Mouse (Mus musculus): ENCODE results near the gene Adam15. TPM values are rescaled to one million over a fixed set of nuclear protein-coding genes. Genes with fewer than 3 reads are reported as not detected.

Gene Adam15
- polyA plus RNA-seq, 1 experiment from 2014 or later = 108 TPM

GRCm38 (mm10) chr3:89296761-89297396 lies 52.9 kb downstream of the Adam15 start:
- no peak overlapping the region for H3K9ac ChIP-seq (replicated peaks; ENCODE audit: low read length)
- H3K27ac ChIP-seq (ENCODE audit: low read length) = no peak overlapping the region
- H3K4me2 ChIP-seq (replicated peaks; ENCODE audit: low read depth, low read length) = no peak overlapping the region
- H3K9me3 ChIP-seq (ENCODE audit: low read length) = no peaks in the 10 kb centered on the region
- ATAC-seq (ENCODE audit: low FRiP score, low TSS enrichment) = no peak
- H3K4me1 ChIP-seq (ENCODE audit: insufficient read depth, low read length) = peaks cover 12% of the 10 kb centered on the region
- 78% methylated on average over 11 of the region's 11 CpGs for WGBS
- H3K36me3 ChIP-seq (ENCODE audit: insufficient read depth, low read length) = no peaks in the 10 kb centered on the region
- H3K4me3 ChIP-seq (ENCODE audit: low read length) = no peak overlapping the region
- no peaks in the 10 kb centered on the region for H3K27me3 ChIP-seq (ENCODE audit: insufficient read depth, low read length)

- no peaks in the 10 kb centered on the region for H3K36me3 ChIP-seq (ENCODE audit: insufficient read depth, low read length)
- no peaks in the 10 kb centered on the region for H3K9me3 ChIP-seq (ENCODE audit: low read length)
- H3K4me1 ChIP-seq (ENCODE audit: insufficient read depth, low read length) = peaks cover 12% of the 10 kb centered on the region
- no peak overlapping the region for H3K4me3 ChIP-seq (ENCODE audit: low read length)
- H3K27ac ChIP-seq (ENCODE audit: low read length) = no peak overlapping the region
- H3K9ac ChIP-seq (replicated peaks; ENCODE audit: low read length) = no peak overlapping the region
- no peak overlapping the region for H3K4me2 ChIP-seq (replicated peaks; ENCODE audit: low read depth, low read length)
- WGBS = 82% methylated on average over 8 of the region's 8 CpGs
- no peak for ATAC-seq (ENCODE audit: low FRiP score, low TSS enrichment)
- H3K27me3 ChIP-seq (ENCODE audit: insufficient read depth, low read length) = no peaks in the 10 kb centered on the region
Measured at GRCm38 (mm10) chr3:89295685-89296230, 54.0 kb downstream of the Adam15 start.

GRCm38 (mm10) chr3:89294195-89294594 lies 55.6 kb downstream of the Adam15 start:
- H3K36me3 ChIP-seq (ENCODE audit: insufficient read depth, low read length) = no peaks in the 10 kb centered on the region
- H3K4me2 ChIP-seq (replicated peaks; ENCODE audit: low read depth, low read length) = no peak overlapping the region
- no peak overlapping the region for H3K27ac ChIP-seq (ENCODE audit: low read length)
- ATAC-seq (ENCODE audit: low FRiP score, low TSS enrichment) = no peak
- 69% methylated on average over 5 of the region's 5 CpGs for WGBS
- peaks cover under 1% of the 10 kb centered on the region for H3K4me1 ChIP-seq (ENCODE audit: insufficient read depth, low read length)
- no peaks in the 10 kb centered on the region for H3K27me3 ChIP-seq (ENCODE audit: insufficient read depth, low read length)
- no peaks in the 10 kb centered on the region for H3K9me3 ChIP-seq (ENCODE audit: low read length)
- no peak overlapping the region for H3K4me3 ChIP-seq (ENCODE audit: low read length)
- no peak overlapping the region for H3K9ac ChIP-seq (replicated peaks; ENCODE audit: low read length)

GRCm38 (mm10) chr3:89293247-89293918 lies 56.4 kb downstream of the Adam15 start:
- H3K4me2 ChIP-seq (replicated peaks; ENCODE audit: low read depth, low read length) = no peak overlapping the region
- H3K9me3 ChIP-seq (ENCODE audit: low read length) = no peaks in the 10 kb centered on the region
- H3K4me3 ChIP-seq (ENCODE audit: low read length) = no peak overlapping the region
- no peak for ATAC-seq (ENCODE audit: low FRiP score, low TSS enrichment)
- 88% methylated on average over 11 of the region's 11 CpGs for WGBS
- no peak overlapping the region for H3K9ac ChIP-seq (replicated peaks; ENCODE audit: low read length)
- no peak overlapping the region for H3K27ac ChIP-seq (ENCODE audit: low read length)
- no peaks in the 10 kb centered on the region for H3K27me3 ChIP-seq (ENCODE audit: insufficient read depth, low read length)
- H3K4me1 ChIP-seq (ENCODE audit: insufficient read depth, low read length) = peaks cover 7% of the 10 kb centered on the region; the same call in 1 of the 2 replicates
- no peaks in the 10 kb centered on the region for H3K36me3 ChIP-seq (ENCODE audit: insufficient read depth, low read length)

- Histone ChIP-seq H3K4me3 (ENCODE audit: low read length) (no peak overlapping the region), H3K27me3 (ENCODE audit: insufficient read depth, low read length) (no peaks in the 10 kb centered on the region), H3K4me2 (replicated peaks; ENCODE audit: low read depth, low read length) (no peak overlapping the region), H3K36me3 (ENCODE audit: insufficient read depth, low read length) (no peaks in the 10 kb centered on the region), H3K9ac (replicated peaks; ENCODE audit: low read length) (no peak overlapping the region), H3K9me3 (ENCODE audit: low read length) (no peaks in the 10 kb centered on the region), H3K4me1 (ENCODE audit: insufficient read depth, low read length) (peaks cover 14% of the 10 kb centered on the region; the same call in 1 of the 2 replicates), H3K27ac (ENCODE audit: low read length) (no peak overlapping the region)
- 66% methylated on average over 5 of the region's 5 CpGs for WGBS
- no peak for ATAC-seq (ENCODE audit: low FRiP score, low TSS enrichment)
Measured at GRCm38 (mm10) chr3:89292303-89292702, 57.5 kb downstream of the Adam15 start.

GRCm38 (mm10) chr3:89291874-89292273 lies 57.9 kb downstream of the Adam15 start:
- Histone ChIP-seq H3K9ac (replicated peaks; ENCODE audit: low read length) (no peak overlapping the region), H3K4me2 (replicated peaks; ENCODE audit: low read depth, low read length) (no peak overlapping the region), H3K27me3 (ENCODE audit: insufficient read depth, low read length) (no peaks in the 10 kb centered on the region), H3K9me3 (ENCODE audit: low read length) (no peaks in the 10 kb centered on the region), H3K4me3 (ENCODE audit: low read length) (no peak overlapping the region), H3K36me3 (ENCODE audit: insufficient read depth, low read length) (no peaks in the 10 kb centered on the region), H3K27ac (ENCODE audit: low read length) (no peak overlapping the region), H3K4me1 (ENCODE audit: insufficient read depth, low read length) (peaks cover 14% of the 10 kb centered on the region; the same call in 1 of the 2 replicates)
- 47% methylated on average over 10 of the region's 10 CpGs for WGBS
- ATAC-seq (ENCODE audit: low FRiP score, low TSS enrichment) = no peak

Other genes starting within 250 kb of the Adam15 start
- not detected in 2 replicates for gene Gm43738, start 248.9 kb downstream of the Adam15 start, polyA plus RNA-seq (2015; fragmentation: Nextera tagmentation; extraction: Ambion mirVana)
- gene Fdps, start 248.0 kb downstream of the Adam15 start, polyA plus RNA-seq (2015; fragmentation: Nextera tagmentation; extraction: Ambion mirVana) = 175 and 179 TPM in 2 replicates
- gene Pklr, start 213.9 kb downstream of the Adam15 start, polyA plus RNA-seq (2015; fragmentation: Nextera tagmentation; extraction: Ambion mirVana) = 4.7 and 5.0 TPM in 2 replicates
- gene Hcn3, start 189.8 kb downstream of the Adam15 start, polyA plus RNA-seq (2015; fragmentation: Nextera tagmentation; extraction: Ambion mirVana) = 1.8 and 2.0 TPM in 2 replicates
- 29.1 and 30.6 TPM in 2 replicates for gene Clk2, start 185.2 kb downstream of the Adam15 start, polyA plus RNA-seq (2015; fragmentation: Nextera tagmentation; extraction: Ambion mirVana)
- 140 TPM in 2 replicates for gene Scamp3, start 172.5 kb downstream of the Adam15 start, polyA plus RNA-seq (2015; fragmentation: Nextera tagmentation; extraction: Ambion mirVana)
- 43.6 and 51.2 TPM in 2 replicates for gene Fam189b, start 166.9 kb downstream of the Adam15 start, polyA plus RNA-seq (2015; fragmentation: Nextera tagmentation; extraction: Ambion mirVana)
- gene Gba, start 147.1 kb downstream of the Adam15 start, polyA plus RNA-seq (2015; fragmentation: Nextera tagmentation; extraction: Ambion mirVana) = 54.9 and 56.1 TPM in 2 replicates
- gene Thbs3, start 134.8 kb downstream of the Adam15 start, polyA plus RNA-seq (2015; fragmentation: Nextera tagmentation; extraction: Ambion mirVana) = 18.2 and 18.4 TPM in 2 replicates
- gene Mtx1, start 122.9 kb downstream of the Adam15 start, polyA plus RNA-seq (2015; fragmentation: Nextera tagmentation; extraction: Ambion mirVana) = 227 and 235 TPM in 2 replicates
- gene Muc1, start 120.9 kb downstream of the Adam15 start, polyA plus RNA-seq (2015; fragmentation: Nextera tagmentation; extraction: Ambion mirVana) = 20.0 and 23.6 TPM in 2 replicates
- gene Krtcap2, start 104.0 kb downstream of the Adam15 start, polyA plus RNA-seq (2015; fragmentation: Nextera tagmentation; extraction: Ambion mirVana) = 272 and 300 TPM in 2 replicates
- gene Trim46, start 103.7 kb downstream of the Adam15 start, polyA plus RNA-seq (2015; fragmentation: Nextera tagmentation; extraction: Ambion mirVana) = 4.7 and 6.0 TPM in 2 replicates
- gene Dpm3, start 90.6 kb downstream of the Adam15 start, polyA plus RNA-seq (2015; fragmentation: Nextera tagmentation; extraction: Ambion mirVana) = 127 and 146 TPM in 2 replicates
- 58.8 and 64.3 TPM in 2 replicates for gene Slc50a1, start 79.4 kb downstream of the Adam15 start, polyA plus RNA-seq (2015; fragmentation: Nextera tagmentation; extraction: Ambion mirVana)
- 81.9 and 86.7 TPM in 2 replicates for gene Efna1, start 68.9 kb downstream of the Adam15 start, polyA plus RNA-seq (2015; fragmentation: Nextera tagmentation; extraction: Ambion mirVana)
- gene Efna3, start 27.0 kb downstream of the Adam15 start, polyA plus RNA-seq (2015; fragmentation: Nextera tagmentation; extraction: Ambion mirVana) = 11.5 and 11.8 TPM in 2 replicates
- gene Efna4, start 12.0 kb downstream of the Adam15 start, polyA plus RNA-seq (2015; fragmentation: Nextera tagmentation; extraction: Ambion mirVana) = 29.2 and 31.3 TPM in 2 replicates
- 0.32 and 0.35 TPM in 2 replicates for gene Dcst2, start 12.0 kb upstream of the Adam15 start, polyA plus RNA-seq (2015; fragmentation: Nextera tagmentation; extraction: Ambion mirVana)
- gene Dcst1, start 15.3 kb upstream of the Adam15 start, polyA plus RNA-seq (2015; fragmentation: Nextera tagmentation; extraction: Ambion mirVana) = 2.9 and 3.3 TPM in 2 replicates
- 3.3 and 3.5 TPM in 2 replicates for gene Zbtb7b, start 44.8 kb upstream of the Adam15 start, polyA plus RNA-seq (2015; fragmentation: Nextera tagmentation; extraction: Ambion mirVana)
- 0.18 and 1.3 TPM in 2 replicates for gene Lenep, start 52.8 kb upstream of the Adam15 start, polyA plus RNA-seq (2015; fragmentation: Nextera tagmentation; extraction: Ambion mirVana)
- 35.0 and 39.3 TPM in 2 replicates for gene Flad1, start 61.9 kb upstream of the Adam15 start, polyA plus RNA-seq (2015; fragmentation: Nextera tagmentation; extraction: Ambion mirVana)
- gene Cks1b, start 68.4 kb upstream of the Adam15 start, polyA plus RNA-seq (2015; fragmentation: Nextera tagmentation; extraction: Ambion mirVana) = 483 and 495 TPM in 2 replicates
- gene Shc1, start 68.4 kb upstream of the Adam15 start, polyA plus RNA-seq (2015; fragmentation: Nextera tagmentation; extraction: Ambion mirVana) = 115 and 118 TPM in 2 replicates
- 38.9 and 41.2 TPM in 2 replicates for gene Pygo2, start 80.2 kb upstream of the Adam15 start, polyA plus RNA-seq (2015; fragmentation: Nextera tagmentation; extraction: Ambion mirVana)
- gene Pbxip1, start 86.7 kb upstream of the Adam15 start, polyA plus RNA-seq (2015; fragmentation: Nextera tagmentation; extraction: Ambion mirVana) = 47.5 and 51.7 TPM in 2 replicates
- gene Pmvk, start 104.5 kb upstream of the Adam15 start, polyA plus RNA-seq (2015; fragmentation: Nextera tagmentation; extraction: Ambion mirVana) = 56.1 and 59.3 TPM in 2 replicates
- 2.5 and 2.6 TPM in 2 replicates for gene Kcnn3, start 170.2 kb upstream of the Adam15 start, polyA plus RNA-seq (2015; fragmentation: Nextera tagmentation; extraction: Ambion mirVana)